Mouse (Mus musculus): ENCODE results near the gene Tespa1. TPM values are rescaled to one million over a fixed set of nuclear protein-coding genes. Genes with fewer than 3 reads are reported as not detected.
"Not testable (repeated sequence)": the region's sequence is repeated elsewhere in the genome, so short reads cannot be mapped to it uniquely, and the experiment has no call there.

The Tespa1 gene
- total RNA-seq, 2 experiments from 2014 or later, result 0.96 to 2.2 TPM

- no peak overlapping the region for H3K4me3 ChIP-seq
- intact Hi-C loops (cut with DNase I), result no loop called here
- H3K27ac ChIP-seq, result no peak overlapping the region
- no peak for TF ChIP-seq CTCF (IDR thresholded peaks at IDR 0.05)
- no peak for DNase-seq (ENCODE audit: extremely low spot score in 1 of 2, low spot score in 2 of 2)
These were observed 45.7 kb downstream of the Tespa1 start for GRCm38 (mm10) chr10:130368384-130368783.

GRCm38 (mm10) chr10:130370005-130370682, 47.5 kb downstream of the Tespa1 start:
- DNase-seq (ENCODE audit: extremely low spot score in 1 of 2, low spot score in 2 of 2), result no peak
- TF ChIP-seq CTCF (IDR thresholded peaks at IDR 0.05), result no peak
- H3K27ac ChIP-seq, result no peak overlapping the region
- H3K4me3 ChIP-seq, result no peak overlapping the region
- intact Hi-C loops (cut with DNase I), result no loop called here

- Histone ChIP-seq H3K27ac (no peak overlapping the region), H3K4me3 (no peak overlapping the region)
- intact Hi-C loops (cut with DNase I), result no loop called here
- no peak for TF ChIP-seq CTCF (IDR thresholded peaks at IDR 0.05)
- DNase-seq (ENCODE audit: extremely low spot score in 1 of 2, low spot score in 2 of 2), result no peak
These were observed 49.0 kb downstream of the Tespa1 start for GRCm38 (mm10) chr10:130371644-130372043.

GRCm38 (mm10) chr10:130372491-130373173, 50.0 kb downstream of the Tespa1 start:
- DNase-seq (ENCODE audit: extremely low spot score in 1 of 2, low spot score in 2 of 2), result no peak
- Histone ChIP-seq H3K4me3 (no peak overlapping the region), H3K27ac (no peak overlapping the region)
- TF ChIP-seq CTCF (IDR thresholded peaks at IDR 0.05), result no peak
- intact Hi-C loops (cut with DNase I), result no loop called here

GRCm38 (mm10) chr10:130375145-130375544, 52.5 kb downstream of the Tespa1 start:
- no peak for TF ChIP-seq CTCF (IDR thresholded peaks at IDR 0.05)
- no peak for DNase-seq (ENCODE audit: extremely low spot score in 1 of 2, low spot score in 2 of 2)
- intact Hi-C loops (cut with DNase I), result no loop called here
- H3K4me3 ChIP-seq, result no peak overlapping the region
- H3K27ac ChIP-seq, result no peak overlapping the region

GRCm38 (mm10) chr10:130394232-130394631, 71.6 kb downstream of the Tespa1 start, which contains the start of gene Vmn2r84:
Vmn2r84 (minus strand) TSS chr10:130394332.
- H3K4me3 ChIP-seq, result no peak within 1 kb of the TSS
- intact Hi-C loops (cut with DNase I), result loop anchor here (10.0 kb wide), 1 partner anchor 61 kb away; the partner anchor contains the start of gene Vmn2r86
- no peak for TF ChIP-seq CTCF (IDR thresholded peaks at IDR 0.05)

GRCm38 (mm10) chr10:130412167-130412698, 89.6 kb downstream of the Tespa1 start:
- intact Hi-C loops (cut with DNase I); DNase-seq (ENCODE audit: extremely low spot score in 1 of 2, low spot score in 2 of 2); H3K27ac ChIP-seq; H3K4me3 ChIP-seq: not testable (repeated sequence)

More at GRCm38 (mm10) chr10:130394232-130394631, 71.6 kb downstream of the Tespa1 start, which contains the start of gene Vmn2r84:
- no peak within 1 kb of the TSS for H3K27ac ChIP-seq
- no peak for DNase-seq (ENCODE audit: extremely low spot score in 1 of 2, low spot score in 2 of 2)

Other genes with a start within 250 kb of the Tespa1 start
- gene Olfr823, start 207.5 kb upstream of the Tespa1 start, total RNA-seq (2021), result not detected
- gene Olfr824, start 192.9 kb upstream of the Tespa1 start, total RNA-seq (2021), result not detected
- gene Olfr825, start 156.1 kb upstream of the Tespa1 start, total RNA-seq (2021), result not detected
- gene Olfr826, start 138.7 kb upstream of the Tespa1 start, total RNA-seq (2021), result not detected
- not detected for gene Olfr827, start 108.5 kb upstream of the Tespa1 start, total RNA-seq (2021)
- under 1 TPM; 0.27 to 0.30 TPM for gene Neurod4, start 42.6 kb upstream of the Tespa1 start, total RNA-seq (2021)
- gene Vmn2r84, start 71.5 kb downstream of the Tespa1 start, total RNA-seq (2021), result under 1 TPM; 0.42 to 0.43 TPM
- gene Vmn2r85, start 106.8 kb downstream of the Tespa1 start, total RNA-seq (2021), result 1 to 10 TPM in 1 of 2 experiments, under 1 TPM in 1; 0.97 to 1.1 TPM
- gene Vmn2r86, start 133.2 kb downstream of the Tespa1 start, total RNA-seq (2021), result under 1 TPM; 0.27 to 0.30 TPM
- 1 to 10 TPM; 1.4 to 1.6 TPM for gene Vmn2r87, start 174.5 kb downstream of the Tespa1 start, total RNA-seq (2021)